Comparison of ENCODE assay signal across 9 mouse cellular contexts in genomic region chr11:116532262-116532809, GRCm38 (mm10). TPM values are rescaled to one million over a fixed set of nuclear protein-coding genes. Genes with fewer than 3 reads are reported as not detected.
DNase-seq lines count a peak whose midpoint lies in the region; ATAC-seq and TF ChIP-seq lines count a peak whose summit lies in the region.
"Had no signal": no experiment of that assay in that cellular context is flagged by ENCODE, and none has a peak within 500 bp of the region (broad histone marks: within the 10 kb centered on the region; RNA-seq: fewer than 3 reads in every experiment).

No protein-coding gene starts in this region.

- no peak for TF ChIP-seq CTCF in midbrain, postnatal 0 days (IDR thresholded peaks at IDR 0.05)

- WGBS in limb, embryonic 15.5 days = under 1% methylated on average over 30 of the region's 30 CpGs
- under 1% methylated on average over 30 of the region's 30 CpGs for WGBS in midbrain, postnatal 0 days

- peaks cover 7% of the 10 kb centered on the region for H3K36me3 ChIP-seq in limb, embryonic 15.5 days
- H3K36me3 ChIP-seq in midbrain, postnatal 0 days (ENCODE audit: insufficient read depth, low read length) = peaks cover 7% of the 10 kb centered on the region

- intact Hi-C loops in left cerebral cortex, postnatal 25 days (cut with DNase I) = loop anchor here (5.0 kb wide), 1 partner anchor 40 kb away; the partner anchor contains the start of gene Prpsap1

- peak overlapping the region; percentile 68; the same call in 1 of the 2 replicates for H3K27ac ChIP-seq in limb, embryonic 15.5 days
- no peak overlapping the region for H3K27ac ChIP-seq in midbrain, postnatal 0 days (ENCODE audit: low read depth, low read length)

- H3K4me2 ChIP-seq in limb, embryonic 15.5 days = peak overlapping the region; percentile 99
- peak overlapping the region; percentile 84 for H3K4me2 ChIP-seq in midbrain, postnatal 0 days (ENCODE audit: low read depth, low read length, poor library complexity, severe bottlenecking)

- peak overlapping the region; percentile 43 for H3K9ac ChIP-seq in limb, embryonic 15.5 days
- 0 out of 2 replicates have a peak overlapping the region, but pooled peaks have one; percentile 8 for H3K9ac ChIP-seq in midbrain, postnatal 0 days (replicated peaks; ENCODE audit: low read length, poor library complexity, severe bottlenecking)

- peaks cover 51% of the 10 kb centered on the region for H3K27me3 ChIP-seq in limb, embryonic 15.5 days
- H3K27me3 ChIP-seq in midbrain, postnatal 0 days (ENCODE audit: insufficient read depth, low read length) = peaks cover 27% of the 10 kb centered on the region
- H3K27me3 ChIP-seq: Patski had no signal

- ATAC-seq in limb, embryonic 15.5 days (ENCODE audit: insufficient number of reproducible peaks, low FRiP score, low TSS enrichment, low read depth) = no peak
- ATAC-seq in midbrain, postnatal 0 days (ENCODE audit: low FRiP score) = no peak

- H3K9me3 ChIP-seq in limb, embryonic 15.5 days = no peaks in the 10 kb centered on the region
- H3K9me3 ChIP-seq in midbrain, postnatal 0 days (ENCODE audit: low read length) = no peaks in the 10 kb centered on the region

- H3K4me1 ChIP-seq in limb, embryonic 15.5 days = peaks cover 37% of the 10 kb centered on the region
- peaks cover 13% of the 10 kb centered on the region for H3K4me1 ChIP-seq in midbrain, postnatal 0 days (ENCODE audit: insufficient read depth, low read length)

- H3K4me3 ChIP-seq in limb, embryonic 15.5 days = peak overlapping the region; percentile 56
- H3K4me3 ChIP-seq in midbrain, postnatal 0 days (ENCODE audit: low read depth, low read length) = peak overlapping the region; percentile 39

- DNase-seq in cerebellum, postnatal 14 days = peak; percentile 59 to 65
- no peak for DNase-seq in cerebellum, adult 11 months
- peak; percentile 60 for DNase-seq in embryo, embryonic 11 days
- DNase-seq in heart, postnatal 4 days = peak; percentile 52
- DNase-seq in midbrain, postnatal 0 days (ENCODE audit: low spot score) = no peak
- no peak for DNase-seq in adipocyte (ENCODE audit: low spot score)
- DNase-seq in left cerebral cortex, postnatal 25 days (ENCODE audit: low spot score in 2 of 2) = no peak

RNA-seq across cellular contexts. Expression of gene Sphk1, which starts 1.6 kb away (rescaled TPM):
- 1 to 10 TPM; 4.6 to 5.1 TPM for total RNA-seq in heart, postnatal 4 days (2021)
- polyA plus RNA-seq in limb, embryonic 15.5 days (2015; fragmentation: Nextera tagmentation; extraction: Ambion mirVana) = 7.7 and 11.2 TPM in 2 replicates
- total RNA-seq in midbrain, postnatal 0 days (2014; rRNA removed) = 12.2 and 12.4 TPM in 2 replicates
- polyA plus RNA-seq in midbrain, postnatal 0 days (2015; fragmentation: Nextera tagmentation; extraction: Ambion mirVana) = 9.3 and 13.8 TPM in 2 replicates
- 1 to 10 TPM; 4.9 to 5.5 TPM for total RNA-seq in left cerebral cortex, postnatal 25 days (2021)

RNA-seq across cellular contexts. Expression of gene Prpsap1, which starts 38.3 kb away (rescaled TPM):
- 10 to 100 TPM; 53.6 to 55.5 TPM for total RNA-seq in heart, postnatal 4 days (2021)
- 134 and 138 TPM in 2 replicates for polyA plus RNA-seq in limb, embryonic 15.5 days (2015; fragmentation: Nextera tagmentation; extraction: Ambion mirVana)
- 110 and 113 TPM in 2 replicates for total RNA-seq in midbrain, postnatal 0 days (2014; rRNA removed)
- polyA plus RNA-seq in midbrain, postnatal 0 days (2015; fragmentation: Nextera tagmentation; extraction: Ambion mirVana) = 156 and 157 TPM in 2 replicates
- total RNA-seq in left cerebral cortex, postnatal 25 days (2021) = 10 to 100 TPM; 65.7 to 76.2 TPM

RNA-seq across cellular contexts. Expression of gene Ube2o, which starts 48.9 kb away (rescaled TPM):
- total RNA-seq in heart, postnatal 4 days (2021) = 10 to 100 TPM; 29.1 to 33.8 TPM
- 9.7 and 10.1 TPM in 2 replicates for polyA plus RNA-seq in limb, embryonic 15.5 days (2015; fragmentation: Nextera tagmentation; extraction: Ambion mirVana)
- total RNA-seq in midbrain, postnatal 0 days (2014; rRNA removed) = 109 and 112 TPM in 2 replicates
- 35.2 and 35.7 TPM in 2 replicates for polyA plus RNA-seq in midbrain, postnatal 0 days (2015; fragmentation: Nextera tagmentation; extraction: Ambion mirVana)
- total RNA-seq in left cerebral cortex, postnatal 25 days (2021) = 100 to 1,000 TPM; 117 to 119 TPM

RNA-seq across cellular contexts. Expression of gene Aanat, which starts 53.9 kb away (rescaled TPM):
- not detected for total RNA-seq in heart, postnatal 4 days (2021)
- not detected in 2 replicates for polyA plus RNA-seq in limb, embryonic 15.5 days (2015; fragmentation: Nextera tagmentation; extraction: Ambion mirVana)
- 0.52 and 0.82 TPM in 2 replicates for total RNA-seq in midbrain, postnatal 0 days (2014; rRNA removed)
- 0.90 and 0.94 TPM in 2 replicates for polyA plus RNA-seq in midbrain, postnatal 0 days (2015; fragmentation: Nextera tagmentation; extraction: Ambion mirVana)
- 1 to 10 TPM in 1 of 2 experiments, under 1 TPM in 1; 0.64 to 1.5 TPM for total RNA-seq in left cerebral cortex, postnatal 25 days (2021)
- polyA plus RNA-seq: Patski had no signal

Comparison
In these comparisons a context has a peak if more than half of its experiments do, and no peak if none do; other contexts are left out.
1. DNase-seq: peak in cerebellum, postnatal 14 days (2 of 2), embryo, embryonic 11 days (single experiment) and heart, postnatal 4 days (single experiment); none in cerebellum, adult 11 months (single experiment), midbrain, postnatal 0 days (single experiment), adipocyte (single experiment) and left cerebral cortex, postnatal 25 days (0 of 2).